Mouse (Mus musculus) hindbrain, postnatal 0 days (tissue): ENCODE measurements at regions not wholly inside any gene's neighbourhood (a gene's known extent, or its start where the extent isn't known, plus 50 kb on each side); places are given as distances from the start of the nearest gene placed in this dataset.
A peak's percentile ranks its signal among the peaks of the same experiment; 100 is the strongest.

Experiments used
- ATAC-seq: fragments of 200-750 bp; cut with Nextera tagmentation; 2 replicates; pipeline ENCODE4 v1.8.0; 2017; ENCODE audit warnings: mild to moderate bottlenecking, moderate TSS enrichment, moderate library complexity
- DNase-seq: peaks from one replicate; pipeline ENCODE4 v3.0.0-alpha.2; 2015; ENCODE audit warnings: low spot score
- H3K27ac ChIP-seq: fragments of 300-500 bp; sonication (generic); 2 replicates; pipeline ENCODE4 v1.5.1; 2014; ENCODE audit warnings: mild to moderate bottlenecking
- H3K27me3 ChIP-seq: fragments of 300-500 bp; sonication (generic); 2 replicates; pipeline ENCODE4 v1.6.1; 2014; ENCODE audit warnings: low read length, mixed read lengths; ENCODE audit not compliant: insufficient read depth
- H3K36me3 ChIP-seq: fragments of 300-500 bp; sonication (generic); 2 replicates; pipeline ENCODE4 v1.6.1; 2014; ENCODE audit warnings: low read length, mixed read lengths; ENCODE audit not compliant: insufficient read depth
- H3K4me1 ChIP-seq: fragments of 300-500 bp; sonication (generic); 2 replicates; pipeline ENCODE4 v1.6.1; 2014; ENCODE audit warnings: antibody characterized with exemption, low read length, mixed read lengths; ENCODE audit not compliant: insufficient read depth
- H3K4me2 ChIP-seq: fragments of 300-500 bp; sonication (generic); 2 replicates; pipeline ENCODE4 v1.6.1; 2014; ENCODE audit warnings: low read depth, mild to moderate bottlenecking, low read length, moderate library complexity, mixed read lengths
- H3K4me3 ChIP-seq: fragments of 300-500 bp; sonication (generic); 2 replicates; pipeline ENCODE4 v1.5.1; 2014; ENCODE audit warnings: low read length
- H3K9ac ChIP-seq: fragments of 300-500 bp; sonication (generic); replicated peaks from 2 replicates; pipeline ENCODE4 v1.6.1; 2014; ENCODE audit warnings: mild to moderate bottlenecking, low read length, moderate library complexity, mixed read lengths
- H3K9me3 ChIP-seq: fragments of 300-500 bp; sonication (generic); 2 replicates; pipeline ENCODE4 v1.6.1; 2016; ENCODE audit warnings: low read length, mixed read lengths
- CTCF ChIP-seq: IDR thresholded peaks from 2 replicates; pipeline ENCODE4 v1.5.1; 2016; ENCODE audit warnings: antibody characterized with exemption, control low read depth, low read depth
- WGBS: fragments of 180-500 bp; shearing (Covaris S2); extraction: QIAGEN DNeasy Blood & Tissue Kit; methylation state at CpG from one replicate; pipeline ENCODE4 v1.1.7; 2014; 5-methylcytosine and 5-hydroxymethylcytosine counted together

DNA sequence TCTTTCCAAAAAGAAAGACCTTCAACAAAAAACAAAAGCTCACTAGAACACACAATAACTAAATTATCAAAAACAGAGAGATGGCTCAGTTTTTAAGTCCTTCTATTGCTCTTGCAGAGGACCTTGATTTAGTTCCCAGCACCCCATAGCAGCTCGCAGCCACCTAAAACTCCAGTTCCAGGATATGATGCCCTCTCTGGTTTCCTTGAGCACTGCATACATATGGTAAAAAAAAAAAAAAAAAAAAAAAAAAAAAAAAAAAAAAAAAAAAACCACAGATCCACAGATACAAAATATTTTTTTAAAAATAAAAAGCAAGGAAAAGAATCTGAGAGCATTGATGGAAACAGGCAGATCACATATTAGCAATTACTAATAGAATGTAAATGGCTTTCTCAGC, 113.2 kb upstream of the Vstm2b start:
- Histone ChIP-seq H3K27me3 (no peaks in the 10 kb centered on the region), H3K4me1 (no peaks in the 10 kb centered on the region), H3K9ac (no peak overlapping the region), H3K9me3 (no peaks in the 10 kb centered on the region), H3K27ac (no peak overlapping the region), H3K4me2 (no peak overlapping the region), H3K4me3 (no peak overlapping the region), H3K36me3 (no peaks in the 10 kb centered on the region)
- DNase-seq (no peak), ATAC-seq (no peak)
- TF ChIP-seq CTCF, result no peak
- WGBS, result 94% methylated on average over 1 of the region's 1 CpGs

DNA sequence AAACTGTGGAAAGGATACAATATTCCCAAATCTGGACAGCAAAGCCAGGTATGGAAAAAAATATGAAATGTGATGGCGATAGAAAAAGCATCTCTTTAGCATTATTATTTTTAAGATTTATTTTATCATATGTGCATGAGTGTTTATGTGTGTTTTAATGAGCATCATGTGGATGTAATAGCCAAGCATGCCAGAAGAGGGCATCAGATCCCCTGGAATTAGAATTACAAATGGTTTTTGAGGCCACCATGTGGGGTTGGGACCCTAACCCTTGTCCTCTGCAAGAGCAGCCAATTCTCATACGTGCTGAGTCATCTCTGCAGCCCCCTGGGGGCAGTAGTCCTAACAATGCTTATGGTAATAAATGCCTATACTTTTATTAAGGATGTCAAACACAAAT, 111.4 kb upstream of the Vstm2b start:
- no peak for ATAC-seq
- H3K27ac ChIP-seq, result no peak overlapping the region
- DNase-seq, result no peak

DNA sequence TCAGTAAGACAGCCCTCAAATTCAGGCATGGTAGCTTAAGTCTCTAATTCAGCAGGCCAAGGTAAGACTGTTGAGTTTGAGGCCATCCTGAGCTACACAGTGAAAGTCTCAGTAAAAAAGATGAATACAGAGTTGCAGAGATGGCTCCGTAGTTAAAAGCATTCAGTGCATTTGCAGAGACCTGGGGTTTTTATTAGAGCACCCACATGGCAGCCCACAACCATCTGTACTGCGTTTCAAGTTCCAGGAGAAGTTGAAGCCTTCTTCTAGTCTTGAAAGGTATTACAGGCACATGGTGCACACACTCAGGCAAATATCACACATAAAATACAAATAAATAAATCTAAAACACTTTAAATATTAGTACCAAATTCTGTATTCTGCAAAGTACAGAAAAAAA, 109.6 kb upstream of the Vstm2b start:
- DNase-seq, result no peak
- 95% methylated on average over 2 of the region's 2 CpGs for WGBS
- no peak for TF ChIP-seq CTCF
- Histone ChIP-seq H3K4me1 (no peaks in the 10 kb centered on the region), H3K4me2 (no peak overlapping the region), H3K9ac (no peak overlapping the region), H3K27ac (no peak overlapping the region), H3K4me3 (no peak overlapping the region), H3K27me3 (no peaks in the 10 kb centered on the region), H3K36me3 (no peaks in the 10 kb centered on the region), H3K9me3 (no peaks in the 10 kb centered on the region)
- no peak for ATAC-seq

More for the DNA sequence above, 111.4 kb upstream of the Vstm2b start:
- peak; percentile 24; the same call in 1 of the 2 replicates for TF ChIP-seq CTCF
- Histone ChIP-seq H3K9me3 (no peaks in the 10 kb centered on the region), H3K4me2 (no peak overlapping the region), H3K4me3 (no peak overlapping the region), H3K27me3 (no peaks in the 10 kb centered on the region), H3K9ac (no peak overlapping the region), H3K4me1 (no peaks in the 10 kb centered on the region), H3K36me3 (no peaks in the 10 kb centered on the region)
- 74% methylated on average over 2 of the region's 2 CpGs for WGBS

DNA sequence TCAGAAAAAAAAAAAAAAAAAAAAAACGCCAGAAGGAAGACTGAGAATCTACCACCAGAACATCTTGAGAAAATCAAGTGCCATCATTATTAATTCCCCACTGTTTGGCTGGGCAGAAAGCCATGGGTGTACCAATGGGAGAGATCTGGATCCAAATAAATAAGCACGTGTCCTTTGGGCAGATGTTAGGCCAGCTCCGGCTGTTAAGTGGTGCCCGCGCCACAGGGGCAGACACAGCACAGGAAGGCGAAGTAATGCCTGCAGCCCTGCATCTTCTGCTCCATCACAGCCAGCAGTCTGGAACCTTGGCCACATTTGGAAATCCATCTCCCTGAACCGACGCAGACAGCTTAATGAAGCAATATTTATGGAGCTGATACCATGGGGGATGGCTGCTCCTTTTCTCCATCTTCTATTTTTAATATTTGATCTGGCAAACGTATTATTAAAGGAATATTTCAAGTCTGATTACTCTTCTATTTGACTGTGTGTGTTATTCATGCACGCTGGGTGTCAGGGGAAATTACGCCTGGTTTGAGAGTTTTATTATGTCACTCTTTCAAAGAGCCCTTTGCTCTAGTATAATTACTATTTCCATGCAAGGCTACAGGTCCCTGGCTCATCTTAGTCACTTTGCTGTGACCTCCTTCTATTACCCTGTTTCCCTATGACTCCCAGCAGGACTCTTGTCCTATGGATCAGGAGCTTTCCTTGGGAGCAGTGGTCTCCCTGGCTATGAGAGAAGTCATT, 103.5 kb upstream of the Vstm2b start:
- Histone ChIP-seq H3K27me3 (no peaks in the 10 kb centered on the region), H3K4me2 (no peak overlapping the region), H3K27ac (no peak overlapping the region), H3K9ac (no peak overlapping the region), H3K9me3 (no peaks in the 10 kb centered on the region), H3K4me3 (no peak overlapping the region), H3K4me1 (no peaks in the 10 kb centered on the region), H3K36me3 (no peaks in the 10 kb centered on the region)
- WGBS, result 53% methylated on average over 11 of the region's 11 CpGs
- DNase-seq (peak; percentile 68), ATAC-seq (peak; percentile 76)
- no peak for TF ChIP-seq CTCF

DNA sequence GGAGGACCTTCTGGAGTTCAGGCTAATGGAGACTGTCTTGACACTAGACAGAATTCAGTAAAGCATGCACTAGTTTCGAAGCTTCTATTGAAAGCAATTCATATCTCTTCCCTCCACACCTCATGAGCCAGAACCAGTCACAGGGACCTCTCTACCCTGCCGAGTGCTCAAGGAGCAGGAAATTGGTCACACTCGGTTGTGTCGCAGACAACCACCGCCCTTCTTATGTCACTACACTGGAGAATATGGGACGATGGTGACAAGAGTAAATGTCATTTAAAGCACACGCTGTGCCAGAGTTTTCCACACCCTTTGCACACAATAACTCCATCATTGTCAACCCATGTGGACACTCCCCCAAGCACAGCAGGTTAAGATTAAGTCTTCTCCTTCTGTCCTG, 98.3 kb upstream of the Vstm2b start:
- WGBS, result 58% methylated on average over 7 of the region's 7 CpGs
- DNase-seq (no peak), ATAC-seq (no peak)

DNA sequence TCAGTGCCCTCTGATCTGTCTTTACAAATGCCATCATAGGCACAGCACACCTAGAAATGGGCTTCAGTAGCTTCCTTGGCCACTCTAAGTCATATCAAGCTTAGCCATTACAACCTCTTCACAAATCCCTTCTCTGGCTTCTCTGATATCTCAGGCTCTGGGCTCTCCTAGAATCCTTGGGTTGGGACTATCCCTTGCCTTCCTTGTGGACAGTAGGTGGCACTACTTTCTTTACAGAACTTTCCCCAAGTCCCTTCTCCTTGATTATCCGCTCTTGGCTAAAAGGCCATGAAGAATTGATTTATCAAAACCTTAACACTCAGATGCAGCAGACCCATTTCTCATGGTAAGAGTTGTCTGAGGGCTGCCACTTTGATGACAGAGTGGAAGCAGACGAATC, 96.8 kb upstream of the Vstm2b start:
- Histone ChIP-seq H3K4me3 (no peak overlapping the region), H3K4me1 (no peaks in the 10 kb centered on the region), H3K4me2 (no peak overlapping the region), H3K9ac (no peak overlapping the region), H3K27ac (no peak overlapping the region), H3K36me3 (no peaks in the 10 kb centered on the region), H3K9me3 (no peaks in the 10 kb centered on the region), H3K27me3 (no peaks in the 10 kb centered on the region)
- no peak for ATAC-seq
- 70% methylated on average over 2 of the region's 2 CpGs for WGBS
- DNase-seq, result no peak
- TF ChIP-seq CTCF, result 0 out of 2 replicates have a peak, but pooled peaks have one; percentile 11

More for the DNA sequence above, 98.3 kb upstream of the Vstm2b start:
- Histone ChIP-seq H3K4me2 (no peak overlapping the region), H3K4me1 (no peaks in the 10 kb centered on the region), H3K4me3 (no peak overlapping the region), H3K27ac (no peak overlapping the region), H3K36me3 (no peaks in the 10 kb centered on the region), H3K9me3 (no peaks in the 10 kb centered on the region), H3K9ac (no peak overlapping the region), H3K27me3 (no peaks in the 10 kb centered on the region)
- no peak for TF ChIP-seq CTCF

DNA sequence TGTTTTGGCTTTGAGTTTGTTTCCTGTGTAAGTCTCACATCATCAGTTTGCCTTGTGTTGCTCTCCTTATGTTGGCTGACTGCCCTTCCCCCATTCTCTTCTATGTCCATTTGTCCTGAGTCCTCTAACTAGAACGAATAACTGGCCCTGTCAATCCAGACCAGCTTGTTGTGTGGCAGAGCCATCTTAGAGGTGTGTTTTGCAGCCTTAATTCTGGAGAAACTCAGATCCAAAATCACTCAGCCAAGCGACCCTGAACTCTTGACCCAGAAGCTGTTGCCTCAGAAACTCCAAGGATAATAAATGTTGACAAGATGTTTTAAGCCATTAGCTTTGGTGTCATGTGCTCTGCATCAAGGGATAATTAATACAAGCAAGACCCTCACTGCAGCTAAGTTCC, 92.9 kb upstream of the Vstm2b start:
- DNase-seq, result no peak
- TF ChIP-seq CTCF, result no peak
- Histone ChIP-seq H3K4me3 (no peak overlapping the region), H3K27ac (no peak overlapping the region), H3K4me2 (no peak overlapping the region), H3K4me1 (no peaks in the 10 kb centered on the region), H3K9me3 (no peaks in the 10 kb centered on the region), H3K9ac (no peak overlapping the region), H3K27me3 (no peaks in the 10 kb centered on the region), H3K36me3 (no peaks in the 10 kb centered on the region)
- WGBS, result 48% methylated on average over 2 of the region's 2 CpGs
- ATAC-seq, result no peak
